Mouse (Mus musculus) midbrain, embryonic 11.5 days (tissue): ENCODE data around the gene Atxn1. TPM values are rescaled to one million over a fixed set of nuclear protein-coding genes. Genes with fewer than 3 reads are reported as not detected.

Experiments
- ATAC-seq: fragments of 200-750 bp; cut with Nextera tagmentation; 2 replicates; pipeline ENCODE4 v1.8.0; 2017; ENCODE audit warnings: moderate TSS enrichment, moderate library complexity; ENCODE audit not compliant: low FRiP score
- DNase-seq: peaks from one replicate; pipeline ENCODE4 v3.0.0; 2015; ENCODE audit warnings: low spot score; ENCODE audit errors: missing footprints
- H3K27ac ChIP-seq: fragments of 300-500 bp; sonication (generic); 2 replicates; pipeline ENCODE4 v1.5.1; 2014; ENCODE audit warnings: low read depth, low read length
- H3K27me3 ChIP-seq: fragments of 300-500 bp; sonication (generic); 2 replicates; pipeline ENCODE4 v1.6.1; 2014; ENCODE audit warnings: mild to moderate bottlenecking, low read length, moderate library complexity, mixed read lengths; ENCODE audit not compliant: control insufficient read depth, insufficient read depth
- H3K36me3 ChIP-seq: fragments of 300-500 bp; sonication (generic); 2 replicates; pipeline ENCODE4 v1.6.1; 2014; ENCODE audit warnings: mild to moderate bottlenecking, low read length, moderate library complexity, mixed read lengths; ENCODE audit not compliant: control insufficient read depth, insufficient read depth
- H3K4me1 ChIP-seq: fragments of 300-500 bp; sonication (generic); 2 replicates; pipeline ENCODE4 v1.6.1; 2014; ENCODE audit warnings: low read length; ENCODE audit not compliant: control insufficient read depth, insufficient read depth
- H3K4me2 ChIP-seq: fragments of 300-500 bp; sonication (generic); 2 replicates; pipeline ENCODE4 v1.6.1; 2014; ENCODE audit warnings: mild to moderate bottlenecking, moderate library complexity
- H3K4me3 ChIP-seq: fragments of 300-500 bp; sonication (generic); 2 replicates; pipeline ENCODE4 v1.5.1; 2014; ENCODE audit warnings: low read depth, low read length
- H3K9ac ChIP-seq: fragments of 300-500 bp; sonication (generic); 2 replicates; pipeline ENCODE4 v1.6.1; 2014; ENCODE audit warnings: low read length
- H3K9me3 ChIP-seq: fragments of 300-500 bp; sonication (generic); 2 replicates; pipeline ENCODE4 v1.6.1; 2016; ENCODE audit warnings: low read length; ENCODE audit not compliant: control insufficient read depth
- WGBS: fragments of 180-500 bp; shearing (Covaris S2); extraction: QIAGEN DNeasy Blood & Tissue Kit; methylation state at CpG from one replicate; pipeline ENCODE4 v1.1.7; 2014; 5-methylcytosine and 5-hydroxymethylcytosine counted together
- polyA plus RNA-seq: library from polyadenylated mRNA; unstranded; fragments of >200 nt; fragmentation: Nextera tagmentation; extraction: Ambion mirVana; gene quantifications from 2 replicates; pipeline ENCODE4 v1.2.1, GENCODE M21; 2014

Gene Atxn1
- polyA plus RNA-seq, 1 experiment from 2014 or later, result 1.7 TPM

- no peak for DNase-seq
- Histone ChIP-seq H3K27me3 (no peaks in the 10 kb centered on the region), H3K4me2 (no peak overlapping the region), H3K4me1 (no peaks in the 10 kb centered on the region), H3K9me3 (no peaks in the 10 kb centered on the region), H3K9ac (no peak overlapping the region), H3K36me3 (no peaks in the 10 kb centered on the region), H3K4me3 (no peak overlapping the region), H3K27ac (no peak overlapping the region)
- WGBS, result 89% methylated on average over 3 of the region's 3 CpGs
- no peak for ATAC-seq
Measured at GRCm38 (mm10) chr13:45636435-45636834, 328.4 kb downstream of the Atxn1 start.

- DNase-seq (no peak), ATAC-seq (no peak)
- no peaks in the 10 kb centered on the region for H3K4me1 ChIP-seq
- H3K9me3 ChIP-seq, result no peaks in the 10 kb centered on the region
- H3K36me3 ChIP-seq, result no peaks in the 10 kb centered on the region
- H3K4me2 ChIP-seq, result no peak overlapping the region
- no peak overlapping the region for H3K9ac ChIP-seq
- no peak overlapping the region for H3K27ac ChIP-seq
- H3K27me3 ChIP-seq, result no peaks in the 10 kb centered on the region
- no peak overlapping the region for H3K4me3 ChIP-seq
Measured at GRCm38 (mm10) chr13:45633918-45634317, 330.9 kb downstream of the Atxn1 start.

- no peak overlapping the region for H3K4me3 ChIP-seq
- no peaks in the 10 kb centered on the region for H3K4me1 ChIP-seq
- H3K9me3 ChIP-seq, result no peaks in the 10 kb centered on the region
- no peak overlapping the region for H3K27ac ChIP-seq
- H3K4me2 ChIP-seq, result no peak overlapping the region
- H3K9ac ChIP-seq, result no peak overlapping the region
- DNase-seq (no peak), ATAC-seq (no peak)
- WGBS, result 82% methylated on average over 3 of the region's 3 CpGs
- H3K36me3 ChIP-seq, result no peaks in the 10 kb centered on the region
- H3K27me3 ChIP-seq, result no peaks in the 10 kb centered on the region
Measured at GRCm38 (mm10) chr13:45632133-45632532, 332.7 kb downstream of the Atxn1 start.

- H3K4me1 ChIP-seq, result no peaks in the 10 kb centered on the region
- no peak overlapping the region for H3K4me2 ChIP-seq
- H3K27ac ChIP-seq, result no peak overlapping the region
- H3K4me3 ChIP-seq, result no peak overlapping the region
- no peak overlapping the region for H3K9ac ChIP-seq
- no peaks in the 10 kb centered on the region for H3K27me3 ChIP-seq
- DNase-seq, result no peak
- ATAC-seq, result no peak
- no peaks in the 10 kb centered on the region for H3K9me3 ChIP-seq
- no peaks in the 10 kb centered on the region for H3K36me3 ChIP-seq
- WGBS, result 76% methylated on average over 12 of the region's 12 CpGs
Measured at GRCm38 (mm10) chr13:45630518-45631290, 334.1 kb downstream of the Atxn1 start.

- Histone ChIP-seq H3K36me3 (no peaks in the 10 kb centered on the region), H3K4me1 (no peaks in the 10 kb centered on the region), H3K4me2 (no peak overlapping the region), H3K9me3 (no peaks in the 10 kb centered on the region), H3K9ac (no peak overlapping the region), H3K4me3 (no peak overlapping the region), H3K27me3 (no peaks in the 10 kb centered on the region), H3K27ac (no peak overlapping the region)
- no peak for ATAC-seq
- no peak for DNase-seq
- 75% methylated on average over 1 of the region's 1 CpGs for WGBS
Measured at GRCm38 (mm10) chr13:45629750-45630149, 335.1 kb downstream of the Atxn1 start.

GRCm38 (mm10) chr13:45628341-45628740 lies 336.5 kb downstream of the Atxn1 start:
- H3K9me3 ChIP-seq, result no peaks in the 10 kb centered on the region
- no peak overlapping the region for H3K27ac ChIP-seq
- no peak overlapping the region for H3K4me2 ChIP-seq
- 80% methylated on average over 8 of the region's 8 CpGs for WGBS
- ATAC-seq (no peak), DNase-seq (no peak)
- H3K36me3 ChIP-seq, result no peaks in the 10 kb centered on the region
- no peaks in the 10 kb centered on the region for H3K4me1 ChIP-seq
- H3K4me3 ChIP-seq, result no peak overlapping the region
- H3K9ac ChIP-seq, result no peak overlapping the region
- no peaks in the 10 kb centered on the region for H3K27me3 ChIP-seq

- DNase-seq (no peak), ATAC-seq (no peak)
- H3K27ac ChIP-seq, result no peak overlapping the region
- no peaks in the 10 kb centered on the region for H3K36me3 ChIP-seq
- H3K27me3 ChIP-seq, result no peaks in the 10 kb centered on the region
- no peak overlapping the region for H3K4me3 ChIP-seq
- H3K9me3 ChIP-seq, result no peaks in the 10 kb centered on the region
- H3K4me2 ChIP-seq, result no peak overlapping the region
- H3K4me1 ChIP-seq, result no peaks in the 10 kb centered on the region
- no peak overlapping the region for H3K9ac ChIP-seq
- 75% methylated on average over 8 of the region's 8 CpGs for WGBS
Measured at GRCm38 (mm10) chr13:45627206-45627751, 337.5 kb downstream of the Atxn1 start.

GRCm38 (mm10) chr13:45625740-45626139 lies 339.1 kb downstream of the Atxn1 start:
- H3K9me3 ChIP-seq, result no peaks in the 10 kb centered on the region
- no peak for DNase-seq
- no peaks in the 10 kb centered on the region for H3K4me1 ChIP-seq
- H3K4me2 ChIP-seq, result no peak overlapping the region
- H3K4me3 ChIP-seq, result no peak overlapping the region
- WGBS, result 88% methylated on average over 5 of the region's 5 CpGs
- no peaks in the 10 kb centered on the region for H3K27me3 ChIP-seq
- no peaks in the 10 kb centered on the region for H3K36me3 ChIP-seq
- H3K9ac ChIP-seq, result no peak overlapping the region
- H3K27ac ChIP-seq, result no peak overlapping the region
- ATAC-seq, result no peak

- Histone ChIP-seq H3K9me3 (no peaks in the 10 kb centered on the region), H3K4me3 (no peak overlapping the region), H3K36me3 (no peaks in the 10 kb centered on the region), H3K4me2 (no peak overlapping the region), H3K27me3 (no peaks in the 10 kb centered on the region), H3K27ac (no peak overlapping the region), H3K4me1 (no peaks in the 10 kb centered on the region), H3K9ac (no peak overlapping the region)
- WGBS, result 70% methylated on average over 1 of the region's 1 CpGs
- DNase-seq (no peak), ATAC-seq (no peak)
Measured at GRCm38 (mm10) chr13:45623846-45624245, 341.0 kb downstream of the Atxn1 start.
